Mouse (Mus musculus): Measurements from ENCODE around the gene Ppp1r11. TPM values are rescaled to one million over a fixed set of nuclear protein-coding genes. Genes with fewer than 3 reads are reported as not detected.
"Not testable (repeated sequence)": the region's sequence is repeated elsewhere in the genome, so short reads cannot be mapped to it uniquely, and the experiment has no call there.

Gene Ppp1r11
- polyA plus RNA-seq (2015; fragmentation: Nextera tagmentation; extraction: Ambion mirVana), result 78.0 and 90.7 TPM in 2 replicates

DNA sequence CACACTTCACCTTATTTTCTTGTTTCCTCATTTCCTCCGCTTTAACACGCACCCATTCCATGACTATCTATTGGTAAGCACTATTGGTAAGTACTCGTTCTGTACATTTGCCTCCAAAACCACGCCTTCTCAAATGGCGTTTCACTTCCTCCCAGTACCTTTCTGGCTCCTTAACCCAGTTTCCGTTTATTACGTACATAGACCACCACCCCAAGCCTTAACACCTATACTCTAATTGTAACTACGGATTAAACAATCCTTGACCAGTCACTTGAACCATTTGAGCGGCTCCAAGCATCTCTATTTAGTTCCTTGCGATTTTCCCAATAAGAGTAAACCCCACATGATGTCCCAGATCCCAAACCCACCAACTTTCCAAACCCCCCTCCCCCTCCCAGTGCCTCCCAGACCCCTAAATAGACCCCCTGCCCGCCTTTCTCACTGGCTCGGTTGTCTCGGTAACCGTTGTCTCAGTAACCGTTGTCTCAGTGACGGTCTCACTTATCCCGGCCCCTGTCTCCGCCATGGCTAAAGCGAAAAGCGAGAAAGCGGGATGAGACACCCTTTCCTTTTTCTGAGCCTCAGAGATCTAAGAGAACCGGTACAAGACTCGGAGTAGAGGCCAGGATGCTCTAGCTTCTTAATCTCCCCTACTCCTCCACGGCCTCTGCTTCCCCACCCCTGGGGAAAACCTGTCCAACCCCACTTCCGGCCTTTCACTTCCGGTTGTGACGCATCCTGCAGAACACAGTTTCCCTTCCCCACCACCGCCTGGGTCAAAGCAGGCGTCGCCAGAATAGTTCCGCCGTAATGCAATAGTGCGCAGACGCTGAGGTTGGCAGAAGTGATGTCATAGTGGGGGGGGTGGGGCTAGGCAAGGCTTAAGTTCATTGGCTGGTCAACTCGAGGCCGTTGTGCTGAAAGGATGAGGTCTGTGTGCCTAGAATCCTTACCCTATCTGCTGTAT is at the start of gene Ppp1r11:
Gene Ppp1r11, minus strand, starts transcription at position 761 of the 967 bp plus-strand sequence.
- Histone ChIP-seq H3K27ac (replicated peaks) (peak within 1 kb of the TSS; percentile 76), H3K9me3 (no peaks in the 10 kb centered on the region), H3K4me2 (peak within 1 kb of the TSS; percentile 86), H3K36me3 (peaks cover 42% of the 10 kb centered on the region), H3K4me3 (peak within 1 kb of the TSS; percentile 85), H3K9ac (peak within 1 kb of the TSS; percentile 92), H3K4me1 (peaks cover 21% of the 10 kb centered on the region), H3K27me3 (replicated peaks) (peaks cover 16% of the 10 kb centered on the region)
- WGBS, result 2% methylated on average over 36 of the region's 36 CpGs
- peak; percentile 95 for ATAC-seq (ENCODE audit: extremely low read depth, insufficient number of reproducible peaks, low FRiP score, low TSS enrichment)

DNA sequence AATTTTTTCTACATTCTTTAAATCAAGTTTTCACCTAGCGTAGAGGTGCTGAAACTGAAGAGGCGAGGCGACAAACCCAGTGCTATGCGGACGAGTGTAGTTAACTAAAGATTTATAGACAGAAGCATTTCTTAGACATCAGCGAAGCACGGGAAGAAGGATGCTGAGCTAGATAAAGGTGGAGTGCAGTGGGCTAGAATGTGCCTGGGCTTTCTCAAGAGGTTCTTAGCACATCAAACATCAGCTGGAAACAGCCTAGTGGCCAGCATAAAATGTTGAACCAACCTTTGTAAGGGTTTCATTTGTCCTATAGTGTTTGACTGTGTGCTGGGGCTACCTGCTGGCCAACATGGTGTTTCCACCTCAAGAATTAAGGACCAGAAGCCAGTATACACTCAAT is 49.3 kb upstream of the Ppp1r11 start, which contains the start of gene Zfp57:
Gene Zfp57, plus strand, starts transcription at position 301 of the 400 bp plus-strand sequence.
- Histone ChIP-seq H3K27ac (replicated peaks) (no peak within 1 kb of the TSS), H3K9me3 (no peaks in the 10 kb centered on the region), H3K36me3 (peaks cover 13% of the 10 kb centered on the region), H3K4me3 (peak within 1 kb of the TSS; percentile 70), H3K27me3 (replicated peaks) (no peaks in the 10 kb centered on the region), H3K4me2 (peak within 1 kb of the TSS; percentile 80), H3K9ac (peak within 1 kb of the TSS; percentile 89; the same call in 1 of the 2 replicates), H3K4me1 (peaks cover 12% of the 10 kb centered on the region)
- ATAC-seq (ENCODE audit: extremely low read depth, insufficient number of reproducible peaks, low FRiP score, low TSS enrichment), result no peak
- 84% methylated on average over 7 of the region's 7 CpGs for WGBS

DNA sequence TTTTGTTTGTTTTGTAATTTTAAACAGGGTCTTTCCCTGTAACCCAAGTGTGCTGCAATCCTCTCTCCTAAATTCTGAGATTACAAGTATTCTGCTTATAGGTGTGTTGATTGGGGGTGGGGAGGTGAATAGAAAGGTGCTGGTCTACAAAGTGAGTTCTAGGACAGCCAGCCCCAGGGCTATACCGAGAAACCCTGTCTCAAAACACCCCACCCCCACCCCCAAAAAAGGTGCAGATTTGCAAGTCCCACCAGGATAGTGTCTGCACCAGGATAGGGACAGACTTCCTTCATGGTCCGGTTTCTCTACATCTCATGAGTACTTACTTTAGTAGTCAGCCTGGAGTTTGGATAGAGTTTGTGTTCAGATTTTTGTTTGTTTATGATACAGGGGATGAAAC is 46.9 kb upstream of the Ppp1r11 start:
- Histone ChIP-seq H3K9me3 (no peaks in the 10 kb centered on the region), H3K9ac (no peak overlapping the region), H3K4me3 (no peak overlapping the region), H3K4me1 (peaks cover 5% of the 10 kb centered on the region; the same call in 1 of the 2 replicates), H3K27me3 (replicated peaks) (no peaks in the 10 kb centered on the region), H3K4me2 (no peak overlapping the region), H3K27ac (replicated peaks) (no peak overlapping the region), H3K36me3 (no peaks in the 10 kb centered on the region)
- ATAC-seq (ENCODE audit: extremely low read depth, insufficient number of reproducible peaks, low FRiP score, low TSS enrichment), result no peak
- WGBS, result 52% methylated on average over 2 of the region's 2 CpGs

DNA sequence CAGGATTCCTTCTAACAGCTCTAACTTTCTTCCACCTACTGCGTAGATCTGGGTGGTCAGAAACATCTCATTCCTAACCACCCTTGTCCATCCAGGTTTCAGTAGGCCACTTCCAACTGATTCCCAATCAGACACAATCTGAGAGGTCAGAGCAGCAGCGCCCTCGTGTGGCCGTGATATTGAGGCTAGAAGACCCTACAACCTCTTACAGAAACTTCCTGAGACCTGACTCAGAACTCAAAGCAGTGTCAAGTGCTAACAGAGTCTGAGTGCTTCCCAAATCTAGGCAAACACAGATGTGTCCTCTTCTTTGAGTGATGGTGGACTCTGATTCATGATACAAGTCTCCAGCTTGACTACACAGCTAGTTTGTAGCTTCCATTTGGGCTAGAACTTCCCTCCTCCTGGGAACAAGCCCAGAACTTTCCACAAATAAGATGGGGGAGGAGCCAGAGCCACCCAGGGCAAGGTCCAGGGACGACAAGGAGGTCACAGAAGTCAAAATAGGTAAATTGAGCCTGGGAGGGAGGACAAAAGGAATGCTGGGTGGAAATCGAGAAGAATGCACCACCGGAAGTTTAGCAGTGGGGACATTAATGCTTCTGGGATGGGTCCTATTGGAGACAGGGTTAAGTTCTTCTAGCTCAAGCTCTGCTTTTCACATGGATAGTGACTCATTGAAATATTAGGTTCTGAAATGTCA is 45.6 kb upstream of the Ppp1r11 start:
- no peaks in the 10 kb centered on the region for H3K27me3 ChIP-seq (replicated peaks)
- no peak for ATAC-seq (ENCODE audit: extremely low read depth, insufficient number of reproducible peaks, low FRiP score, low TSS enrichment)
- H3K9me3 ChIP-seq, result no peaks in the 10 kb centered on the region
- no peaks in the 10 kb centered on the region for H3K36me3 ChIP-seq
- peak overlapping the region; percentile 4; the same call in 1 of the 2 replicates for H3K9ac ChIP-seq
- no peaks in the 10 kb centered on the region for H3K4me1 ChIP-seq
- no peak overlapping the region for H3K27ac ChIP-seq (replicated peaks)
- 23% methylated on average over 7 of the region's 7 CpGs for WGBS
- no peak overlapping the region for H3K4me3 ChIP-seq
- no peak overlapping the region for H3K4me2 ChIP-seq

DNA sequence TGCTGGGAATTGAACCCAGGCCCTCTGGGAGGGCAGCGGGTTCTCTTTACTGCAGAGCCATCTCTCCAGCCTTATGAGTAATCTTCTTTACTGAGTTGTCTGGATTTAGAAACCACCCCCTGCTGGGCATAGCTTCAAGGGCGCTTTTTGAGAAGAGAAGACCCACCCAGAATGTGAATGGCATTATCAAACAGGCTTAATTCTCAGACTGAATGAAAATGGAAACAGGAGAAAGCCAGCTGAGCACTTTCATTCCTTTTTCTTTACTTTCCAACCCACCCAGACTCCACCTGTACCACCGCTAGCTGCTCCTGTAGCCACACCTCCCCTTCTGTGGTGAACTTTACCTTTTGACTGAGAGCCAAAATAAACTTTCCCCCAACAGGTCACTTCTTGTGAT is 43.9 kb upstream of the Ppp1r11 start:
- H3K9ac ChIP-seq, result no peak overlapping the region
- 62% methylated on average over 3 of the region's 3 CpGs for WGBS
- no peak overlapping the region for H3K27ac ChIP-seq (replicated peaks)
- no peak overlapping the region for H3K4me3 ChIP-seq
- no peaks in the 10 kb centered on the region for H3K4me1 ChIP-seq
- ATAC-seq (ENCODE audit: extremely low read depth, insufficient number of reproducible peaks, low FRiP score, low TSS enrichment), result no peak
- no peaks in the 10 kb centered on the region for H3K36me3 ChIP-seq
- peaks cover 5% of the 10 kb centered on the region; the same call in 1 of the 2 replicates for H3K27me3 ChIP-seq (replicated peaks)
- no peaks in the 10 kb centered on the region for H3K9me3 ChIP-seq
- H3K4me2 ChIP-seq, result no peak overlapping the region

DNA sequence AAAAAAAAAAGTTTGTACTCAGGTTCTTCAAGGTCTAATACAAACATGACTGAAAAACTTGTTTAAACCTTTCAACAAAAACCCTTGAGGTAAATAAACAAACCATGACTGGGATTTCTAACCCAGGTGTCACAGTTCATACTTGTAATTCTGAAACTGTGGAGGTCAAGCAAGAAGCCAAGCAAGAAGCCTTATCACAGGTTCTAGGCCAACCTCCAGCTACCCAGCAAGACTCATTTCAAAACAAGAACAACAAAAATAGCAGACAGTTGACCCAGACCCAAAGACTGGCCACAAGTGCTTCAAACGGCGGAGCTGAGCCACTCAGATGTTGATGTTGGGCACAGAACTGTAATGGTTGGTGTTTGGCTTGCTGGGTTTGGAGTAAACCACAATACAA is 43.0 kb upstream of the Ppp1r11 start:
- 77% methylated on average over 2 of the region's 2 CpGs for WGBS
- no peak overlapping the region for H3K27ac ChIP-seq (replicated peaks)
- no peaks in the 10 kb centered on the region for H3K9me3 ChIP-seq
- H3K36me3 ChIP-seq, result no peaks in the 10 kb centered on the region
- H3K4me1 ChIP-seq, result no peaks in the 10 kb centered on the region
- H3K27me3 ChIP-seq (replicated peaks), result peaks cover 11% of the 10 kb centered on the region
- H3K4me2 ChIP-seq, result no peak overlapping the region
- no peak overlapping the region for H3K9ac ChIP-seq
- no peak for ATAC-seq (ENCODE audit: extremely low read depth, insufficient number of reproducible peaks, low FRiP score, low TSS enrichment)
- no peak overlapping the region for H3K4me3 ChIP-seq

DNA sequence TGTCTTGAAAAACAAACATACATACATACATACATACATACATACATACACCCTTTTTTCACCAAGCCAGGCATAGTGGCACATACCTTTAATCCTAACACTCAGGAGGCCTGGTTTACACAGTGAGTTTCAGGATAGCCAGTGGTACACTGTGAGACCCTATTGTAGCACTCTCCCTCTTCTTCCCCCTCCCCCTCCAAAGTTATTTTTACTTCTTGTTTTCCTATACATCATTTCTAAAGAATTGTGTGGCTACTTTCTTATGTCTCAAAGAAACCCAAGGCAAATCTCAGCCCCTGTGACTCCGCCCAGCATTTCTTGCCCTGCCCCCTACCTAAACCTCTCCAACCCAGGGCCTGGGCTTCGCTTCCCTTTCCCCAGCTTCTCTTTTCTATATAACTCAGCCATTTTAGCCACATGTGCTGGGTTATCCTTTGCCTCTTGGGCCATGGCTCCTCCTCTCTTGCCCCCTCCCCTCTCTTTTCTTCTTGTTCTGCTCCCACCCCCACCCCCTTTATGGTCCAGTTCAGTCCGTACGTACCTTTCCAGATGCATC is 42.3 kb upstream of the Ppp1r11 start:
- Histone ChIP-seq H3K36me3 (no peaks in the 10 kb centered on the region), H3K4me1 (peaks cover under 1% of the 10 kb centered on the region; the same call in 1 of the 2 replicates), H3K27ac (replicated peaks) (no peak overlapping the region), H3K9me3 (no peaks in the 10 kb centered on the region), H3K4me2 (no peak overlapping the region), H3K9ac (no peak overlapping the region), H3K27me3 (replicated peaks) (peaks cover 18% of the 10 kb centered on the region), H3K4me3 (no peak overlapping the region)
- ATAC-seq (ENCODE audit: extremely low read depth, insufficient number of reproducible peaks, low FRiP score, low TSS enrichment), result no peak
- 87% methylated on average over 4 of the region's 4 CpGs for WGBS

DNA sequence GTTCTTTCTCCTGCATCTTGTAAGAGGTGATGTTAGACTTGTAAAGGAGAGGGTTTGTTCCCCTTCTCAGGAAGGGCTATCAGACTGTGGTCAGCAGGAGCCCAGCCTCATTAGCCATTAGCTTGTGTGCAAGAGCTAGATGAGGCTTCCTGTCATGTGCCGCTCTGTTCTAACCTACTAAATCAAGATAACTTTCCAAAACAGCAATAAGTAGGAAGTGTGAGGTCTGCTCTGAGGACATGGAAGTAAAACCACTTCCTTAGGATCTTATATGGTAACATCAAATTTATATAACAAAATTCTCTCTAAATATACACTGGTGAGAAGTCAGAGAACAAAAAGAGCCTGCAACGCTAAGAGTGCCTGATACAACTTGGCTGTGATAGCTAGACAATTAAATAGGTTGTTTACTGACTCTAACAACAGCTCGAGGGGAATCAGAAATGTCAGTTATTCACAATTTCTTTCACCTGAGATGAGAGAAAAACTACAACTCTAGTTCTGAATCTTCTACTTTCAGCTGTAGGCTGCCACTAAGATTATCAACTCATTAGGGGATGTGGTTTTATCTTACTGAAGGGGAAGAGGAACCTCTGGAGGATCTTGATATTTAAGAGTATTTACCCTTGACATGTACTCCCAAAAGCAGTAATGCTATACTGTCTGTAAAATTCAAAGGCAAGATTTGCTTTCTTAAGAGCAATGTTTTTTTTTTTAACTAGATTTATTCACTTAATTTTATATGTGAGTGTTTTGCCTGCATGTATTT is 41.0 kb upstream of the Ppp1r11 start:
- no peak for ATAC-seq (ENCODE audit: extremely low read depth, insufficient number of reproducible peaks, low FRiP score, low TSS enrichment)
- Histone ChIP-seq H3K9me3 (no peaks in the 10 kb centered on the region), H3K36me3 (no peaks in the 10 kb centered on the region), H3K9ac (no peak overlapping the region), H3K27me3 (replicated peaks) (peaks cover 31% of the 10 kb centered on the region), H3K4me3 (no peak overlapping the region), H3K4me2 (no peak overlapping the region), H3K27ac (replicated peaks) (no peak overlapping the region), H3K4me1 (peaks cover 6% of the 10 kb centered on the region; the same call in 1 of the 2 replicates)
- 49% methylated on average over 3 of the region's 3 CpGs for WGBS

DNA sequence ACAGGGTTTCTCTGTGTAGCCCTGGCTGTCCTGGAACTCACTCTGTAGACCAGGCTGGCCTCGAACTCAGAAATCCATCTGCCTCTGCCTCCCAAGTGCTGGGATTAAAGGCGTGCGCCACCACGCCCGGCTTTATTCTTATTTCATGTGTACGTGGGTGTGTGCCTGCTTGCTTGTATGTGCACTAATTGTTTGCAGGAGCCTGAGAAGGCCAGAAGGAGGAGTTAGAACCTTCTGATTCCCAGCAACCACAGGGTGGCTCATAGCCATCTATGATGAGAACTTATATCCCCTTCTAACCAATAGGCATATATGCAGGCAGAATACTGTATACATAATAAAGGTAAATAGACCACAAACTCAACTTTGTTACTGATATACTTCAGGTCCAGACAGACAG is 39.1 kb upstream of the Ppp1r11 start:
- not testable (repeated sequence) for ATAC-seq (ENCODE audit: extremely low read depth, insufficient number of reproducible peaks, low FRiP score, low TSS enrichment)

DNA sequence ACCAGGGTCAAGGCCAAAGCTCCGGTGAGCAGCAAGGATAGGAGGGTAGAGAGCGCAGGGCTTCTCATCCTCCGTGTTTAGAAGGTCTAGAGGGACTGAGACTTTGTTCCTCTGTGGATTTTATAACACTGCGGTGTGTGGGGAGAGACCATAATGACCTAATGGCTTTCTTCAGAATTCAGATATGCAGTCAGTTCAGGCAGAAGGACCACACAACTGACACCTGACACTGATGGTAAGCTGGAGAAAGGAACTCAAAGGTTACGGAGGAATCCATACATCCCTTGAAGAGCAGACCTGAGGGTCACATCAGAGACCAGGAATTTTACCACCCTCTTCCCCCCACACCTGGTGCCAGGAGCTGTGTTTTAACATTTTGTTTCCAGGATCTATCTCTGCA is 37.9 kb upstream of the Ppp1r11 start, which contains the start of gene H2-M5:
Gene H2-M5, minus strand, starts transcription at position 101 of the 400 bp plus-strand sequence.
- WGBS, result 25% methylated on average over 5 of the region's 5 CpGs

More for the DNA sequence above, 39.1 kb upstream of the Ppp1r11 start:
- 90% methylated on average over 6 of the region's 6 CpGs for WGBS
- not testable (repeated sequence) for H3K36me3 ChIP-seq; H3K9me3 ChIP-seq; H3K4me2 ChIP-seq; H3K4me1 ChIP-seq; H3K9ac ChIP-seq; H3K27ac ChIP-seq (replicated peaks); H3K4me3 ChIP-seq
- H3K27me3 ChIP-seq (replicated peaks), result peaks cover 43% of the 10 kb centered on the region

More for the DNA sequence above, 37.9 kb upstream of the Ppp1r11 start, which contains the start of gene H2-M5:
- Histone ChIP-seq H3K9ac (peak within 1 kb of the TSS; percentile 4; the same call in 1 of the 2 replicates), H3K4me3 (peak within 1 kb of the TSS; percentile 41), H3K36me3 (no peaks in the 10 kb centered on the region), H3K27me3 (replicated peaks) (peaks cover 43% of the 10 kb centered on the region), H3K9me3 (no peaks in the 10 kb centered on the region), H3K4me1 (peaks cover 6% of the 10 kb centered on the region; the same call in 1 of the 2 replicates), H3K4me2 (peak within 1 kb of the TSS; percentile 65), H3K27ac (replicated peaks) (no peak within 1 kb of the TSS)
- ATAC-seq (ENCODE audit: extremely low read depth, insufficient number of reproducible peaks, low FRiP score, low TSS enrichment), result no peak
